7 mouse cellular contexts compared by ENCODE assay signal in genomic region chr2:30042445-30042844, GRCm38 (mm10). TPM values are rescaled to one million over a fixed set of nuclear protein-coding genes. Genes with fewer than 3 reads are reported as not detected.
DNase-seq lines count a peak whose midpoint lies in the region; ATAC-seq and TF ChIP-seq lines count a peak whose summit lies in the region.

No protein-coding gene starts in this region.

- no peaks in the 10 kb centered on the region for H3K4me1 ChIP-seq in heart, postnatal 0 days (ENCODE audit: control insufficient read depth, insufficient read depth)

- TF ChIP-seq CTCF in heart, postnatal 0 days (IDR thresholded peaks at IDR 0.05; ENCODE audit: low read depth), result peak; percentile 88

- DNase-seq in ES-CJ7 (ENCODE audit: low read depth, low spot score), result peak; percentile 96
- DNase-seq in adrenal gland, postnatal 10 days, result peak; percentile 91
- peak; percentile 76 for DNase-seq in embryo, embryonic 9.5 days (ENCODE audit: extremely low spot score)
- DNase-seq in heart, postnatal 0 days (ENCODE audit: low spot score), result peak; percentile 70
- peak; percentile 66 to 72 for DNase-seq in layer of hippocampus, postnatal 36 days
- DNase-seq in spleen, postnatal 14 days (ENCODE audit: low spot score in 2 of 2), result peak; percentile 62 to 80

- H3K4me3 ChIP-seq in heart, postnatal 0 days (ENCODE audit: low read depth, low read length), result no peak overlapping the region

- H3K27ac ChIP-seq in heart, postnatal 0 days (ENCODE audit: low read depth), result no peak overlapping the region

- no peaks in the 10 kb centered on the region for H3K36me3 ChIP-seq in heart, postnatal 0 days (replicated peaks; ENCODE audit: control insufficient read depth, insufficient read depth, low read length)

- no peaks in the 10 kb centered on the region for H3K9me3 ChIP-seq in heart, postnatal 0 days (replicated peaks; ENCODE audit: control insufficient read depth, low read length)

- ATAC-seq in heart, postnatal 0 days (ENCODE audit: insufficient read depth, low read depth), result peak; percentile 71
- peak; percentile 88 for ATAC-seq in megakaryocyte progenitor cell, adult 5-6 weeks (replicated peaks; ENCODE audit: poor library complexity)

- TF ChIP-seq EP300 in heart, postnatal 0 days (IDR thresholded peaks at IDR 0.05; ENCODE audit: low read depth), result no peak

- H3K27me3 ChIP-seq in heart, postnatal 0 days (ENCODE audit: control insufficient read depth, insufficient read depth, low read length), result no peaks in the 10 kb centered on the region

- 5% methylated on average over 4 of the region's 4 CpGs for WGBS in heart, postnatal 0 days

- no peak overlapping the region for H3K4me2 ChIP-seq in heart, postnatal 0 days (ENCODE audit: low read depth, low read length)

- no peak overlapping the region for H3K9ac ChIP-seq in heart, postnatal 0 days (replicated peaks; ENCODE audit: low read depth, low read length)

RNA-seq across cellular contexts. Expression of gene Wdr34, which starts 6.2 kb away (rescaled TPM):
- total RNA-seq in adrenal gland, postnatal 10 days (2021), result 10 to 100 TPM; 20.1 to 24.4 TPM
- 26.2 and 30.1 TPM in 2 replicates for total RNA-seq in heart, postnatal 0 days (2014; rRNA removed; ENCODE audit: low replicate concordance)
- polyA plus RNA-seq in heart, postnatal 0 days (2015; fragmentation: Nextera tagmentation; extraction: Ambion mirVana), result 17.3 and 17.6 TPM in 2 replicates
- 10 to 100 TPM; 31.8 to 34.0 TPM for total RNA-seq in layer of hippocampus, postnatal 36 days (2021)
- 9.5 and 18.5 TPM in 2 replicates for total RNA-seq in megakaryocyte progenitor cell, adult 5-6 weeks (2015)
- total RNA-seq in megakaryocyte progenitor cell, adult 5-6 weeks (2017), result 9.4 and 10.3 TPM in 2 replicates

RNA-seq across cellular contexts. Expression of gene Set, which starts 14.7 kb away (rescaled TPM):
- total RNA-seq in adrenal gland, postnatal 10 days (2021), result 100 to 1,000 TPM; 216 to 221 TPM
- 103 and 123 TPM in 2 replicates for total RNA-seq in heart, postnatal 0 days (2014; rRNA removed; ENCODE audit: low replicate concordance)
- 131 and 139 TPM in 2 replicates for polyA plus RNA-seq in heart, postnatal 0 days (2015; fragmentation: Nextera tagmentation; extraction: Ambion mirVana)
- total RNA-seq in layer of hippocampus, postnatal 36 days (2021), result 100 to 1,000 TPM; 189 to 193 TPM
- 465 and 470 TPM in 2 replicates for total RNA-seq in megakaryocyte progenitor cell, adult 5-6 weeks (2015)
- 1,489 and 2,093 TPM in 2 replicates for total RNA-seq in megakaryocyte progenitor cell, adult 5-6 weeks (2017)

RNA-seq across cellular contexts. Expression of gene Pkn3, which starts 35.0 kb away (rescaled TPM):
- total RNA-seq in adrenal gland, postnatal 10 days (2021), result 10 to 100 TPM in 1 of 2 experiments, 1 to 10 TPM in 1; 6.3 to 10.1 TPM
- 13.9 and 18.9 TPM in 2 replicates for total RNA-seq in heart, postnatal 0 days (2014; rRNA removed; ENCODE audit: low replicate concordance)
- 5.7 and 6.0 TPM in 2 replicates for polyA plus RNA-seq in heart, postnatal 0 days (2015; fragmentation: Nextera tagmentation; extraction: Ambion mirVana)
- total RNA-seq in layer of hippocampus, postnatal 36 days (2021), result 1 to 10 TPM; 1.1 to 2.0 TPM
- total RNA-seq in megakaryocyte progenitor cell, adult 5-6 weeks (2015), result 3.1 and 3.6 TPM in 2 replicates
- 7.9 and 10.2 TPM in 2 replicates for total RNA-seq in megakaryocyte progenitor cell, adult 5-6 weeks (2017)

RNA-seq across cellular contexts. Expression of gene Zdhhc12, which starts 51.0 kb away (rescaled TPM):
- total RNA-seq in adrenal gland, postnatal 10 days (2021), result 10 to 100 TPM; 14.9 to 19.0 TPM
- total RNA-seq in heart, postnatal 0 days (2014; rRNA removed; ENCODE audit: low replicate concordance), result 15.5 and 27.4 TPM in 2 replicates
- 19.9 and 21.1 TPM in 2 replicates for polyA plus RNA-seq in heart, postnatal 0 days (2015; fragmentation: Nextera tagmentation; extraction: Ambion mirVana)
- 1 to 10 TPM; 9.4 to 9.5 TPM for total RNA-seq in layer of hippocampus, postnatal 36 days (2021)
- 17.4 and 18.2 TPM in 2 replicates for total RNA-seq in megakaryocyte progenitor cell, adult 5-6 weeks (2015)
- total RNA-seq in megakaryocyte progenitor cell, adult 5-6 weeks (2017), result 10.7 and 13.3 TPM in 2 replicates
